Mouse (Mus musculus) heart, embryonic 16.5 days (tissue): ENCODE measurements at regions not wholly inside any gene's neighbourhood (a gene's known extent, or its start where the extent isn't known, plus 50 kb on each side); places are given as distances from the start of the nearest gene placed in this dataset.

Experiments
- ATAC-seq: fragments of 200-750 bp; cut with Nextera tagmentation; replicated peaks from 2 replicates; pipeline ENCODE4 v1.8.0; 2017; ENCODE audit warnings: moderate number of reproducible peaks; ENCODE audit not compliant: insufficient read depth, low FRiP score; ENCODE audit errors: extremely low read depth
- H3K27ac ChIP-seq: fragments of 300-500 bp; sonication (generic); 2 replicates; pipeline ENCODE4 v1.5.1; 2014; ENCODE audit warnings: mild to moderate bottlenecking, low read length, control low read depth, moderate library complexity
- H3K27me3 ChIP-seq: fragments of 300-500 bp; sonication (generic); 2 replicates; pipeline ENCODE4 v1.6.1; 2014; ENCODE audit warnings: low read length, mixed read lengths; ENCODE audit not compliant: control insufficient read depth, insufficient read depth
- H3K36me3 ChIP-seq: fragments of 300-500 bp; sonication (generic); 2 replicates; pipeline ENCODE4 v1.6.1; 2014; ENCODE audit not compliant: control insufficient read depth, insufficient read depth
- H3K4me1 ChIP-seq: fragments of 300-500 bp; sonication (generic); 2 replicates; pipeline ENCODE4 v1.6.1; 2014; ENCODE audit warnings: low read length, mixed read lengths; ENCODE audit not compliant: control insufficient read depth, insufficient read depth
- H3K4me2 ChIP-seq: fragments of 300-500 bp; sonication (generic); 2 replicates; pipeline ENCODE4 v1.6.1; 2014; ENCODE audit warnings: low read depth, mild to moderate bottlenecking, control low read depth, low read length
- H3K4me3 ChIP-seq: fragments of 300-500 bp; sonication (generic); 2 replicates; pipeline ENCODE4 v1.5.1; 2014; ENCODE audit warnings: mild to moderate bottlenecking, control low read depth, low read length
- H3K9ac ChIP-seq: fragments of 300-500 bp; sonication (generic); 2 replicates; pipeline ENCODE4 v1.6.1; 2014; ENCODE audit warnings: low read length, control low read depth
- H3K9me3 ChIP-seq: fragments of 300-500 bp; sonication (generic); replicated peaks from 2 replicates; pipeline ENCODE4 v1.6.1; 2016; ENCODE audit warnings: low read length; ENCODE audit not compliant: control insufficient read depth
- WGBS: fragments of 180-500 bp; shearing (Covaris S2); extraction: QIAGEN DNeasy Blood & Tissue Kit; methylation state at CpG from one replicate; pipeline ENCODE4 v1.1.7; 2014; 5-methylcytosine and 5-hydroxymethylcytosine counted together

DNA sequence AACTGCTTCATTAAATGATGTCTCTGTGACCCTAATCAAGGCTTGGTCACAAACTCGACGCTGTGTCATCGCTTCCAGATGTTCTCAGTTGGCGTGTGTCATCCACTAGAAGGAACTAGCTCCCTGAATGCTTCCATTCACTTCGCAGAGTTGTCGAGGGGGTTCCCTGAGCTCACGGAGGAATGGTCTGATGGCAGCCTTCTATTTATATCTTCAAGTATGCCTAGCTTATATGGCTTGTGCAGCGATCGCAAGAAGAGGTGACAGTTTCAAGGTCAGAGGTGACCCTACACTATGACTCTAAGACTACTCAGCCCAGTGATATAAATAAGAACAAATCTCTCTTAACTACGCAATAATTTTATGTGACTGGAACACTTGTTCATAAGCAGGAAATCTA, 126.3 kb downstream of the Nr4a2 start:
- no peaks in the 10 kb centered on the region for H3K9me3 ChIP-seq
- WGBS: 37% methylated on average over 10 of the region's 10 CpGs
- no peak overlapping the region for H3K27ac ChIP-seq

DNA sequence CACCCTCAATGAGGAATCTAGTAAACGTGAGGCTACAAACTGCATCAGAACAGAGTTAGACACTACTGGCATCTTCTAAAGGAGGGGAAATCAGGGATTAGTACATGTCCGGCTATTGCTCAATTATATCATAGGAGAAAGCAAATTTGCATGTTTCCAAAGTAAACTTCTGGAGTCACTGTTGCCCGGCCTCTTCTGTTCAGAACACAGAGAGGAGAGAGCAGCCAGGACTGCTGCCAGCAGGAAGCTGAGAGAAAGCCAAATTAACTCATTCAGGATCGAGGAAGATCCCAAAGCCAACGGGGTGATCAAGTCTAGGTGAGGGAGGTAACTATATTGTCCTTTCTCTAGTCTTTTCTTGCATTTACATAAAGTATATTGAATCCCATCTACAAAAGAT, 131.0 kb downstream of the Nr4a2 start:
- no peak for ATAC-seq
- H3K27me3 ChIP-seq: no peaks in the 10 kb centered on the region
- no peaks in the 10 kb centered on the region for H3K36me3 ChIP-seq

More for the DNA sequence above, 126.3 kb downstream of the Nr4a2 start:
- Histone ChIP-seq H3K27me3 (no peaks in the 10 kb centered on the region), H3K36me3 (no peaks in the 10 kb centered on the region), H3K4me1 (no peaks in the 10 kb centered on the region), H3K9ac (no peak overlapping the region), H3K4me3 (no peak overlapping the region), H3K4me2 (peak overlapping the region; percentile 20; the same call in 1 of the 2 replicates)
- peak; percentile 72 for ATAC-seq

DNA sequence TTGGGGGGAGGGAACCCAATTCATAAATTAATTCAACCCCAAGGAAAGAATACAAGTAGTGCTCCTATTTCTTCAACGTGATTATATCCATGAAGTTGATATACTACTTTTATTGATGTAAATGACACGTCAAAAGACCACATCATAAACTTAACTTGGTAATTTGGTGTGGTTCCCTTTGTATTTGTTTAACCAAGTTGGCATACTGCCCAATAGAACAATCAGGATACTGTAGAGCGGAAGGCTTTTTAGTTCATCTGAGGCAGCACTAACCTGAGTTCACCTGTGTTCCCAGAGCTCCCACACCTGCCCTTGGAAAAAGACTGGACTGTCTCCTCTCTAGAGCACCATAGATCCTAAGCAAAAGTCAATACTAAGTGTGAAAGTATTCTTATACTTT, 132.0 kb downstream of the Nr4a2 start:
- Histone ChIP-seq H3K4me2 (no peak overlapping the region), H3K9ac (no peak overlapping the region), H3K36me3 (no peaks in the 10 kb centered on the region), H3K4me1 (no peaks in the 10 kb centered on the region), H3K4me3 (no peak overlapping the region), H3K27me3 (no peaks in the 10 kb centered on the region), H3K9me3 (no peaks in the 10 kb centered on the region), H3K27ac (no peak overlapping the region)
- WGBS: 76% methylated on average over 3 of the region's 3 CpGs
- ATAC-seq: no peak

More for the DNA sequence above, 131.0 kb downstream of the Nr4a2 start:
- H3K4me3 ChIP-seq: no peak overlapping the region
- H3K4me1 ChIP-seq: no peaks in the 10 kb centered on the region
- no peak overlapping the region for H3K27ac ChIP-seq
- 63% methylated on average over 5 of the region's 5 CpGs for WGBS
- H3K9ac ChIP-seq: no peak overlapping the region
- no peak overlapping the region for H3K4me2 ChIP-seq
- no peaks in the 10 kb centered on the region for H3K9me3 ChIP-seq

DNA sequence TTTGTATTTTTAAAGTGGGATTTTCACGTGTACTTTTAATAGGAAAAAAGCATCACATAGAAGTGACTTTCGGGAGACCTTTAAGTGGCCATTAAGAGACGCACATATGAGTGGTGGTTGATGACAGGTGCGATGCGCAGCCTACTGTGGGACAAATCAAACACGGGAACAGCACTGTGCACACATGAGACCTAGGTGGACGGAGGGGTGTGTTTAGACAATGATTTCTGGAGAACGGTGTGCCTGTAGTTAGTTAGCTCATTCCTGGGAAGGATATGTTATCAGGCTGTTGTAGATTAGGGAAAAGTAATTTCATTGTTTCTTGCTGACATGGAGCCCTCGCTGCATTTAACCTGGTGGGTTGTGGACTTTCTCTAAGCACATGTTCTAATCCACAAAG, 133.0 kb downstream of the Nr4a2 start:
- Histone ChIP-seq H3K4me1 (no peaks in the 10 kb centered on the region), H3K9ac (no peak overlapping the region), H3K27ac (no peak overlapping the region), H3K36me3 (no peaks in the 10 kb centered on the region), H3K4me2 (no peak overlapping the region), H3K4me3 (no peak overlapping the region), H3K27me3 (no peaks in the 10 kb centered on the region), H3K9me3 (no peaks in the 10 kb centered on the region)
- WGBS: 55% methylated on average over 9 of the region's 9 CpGs
- no peak for ATAC-seq

DNA sequence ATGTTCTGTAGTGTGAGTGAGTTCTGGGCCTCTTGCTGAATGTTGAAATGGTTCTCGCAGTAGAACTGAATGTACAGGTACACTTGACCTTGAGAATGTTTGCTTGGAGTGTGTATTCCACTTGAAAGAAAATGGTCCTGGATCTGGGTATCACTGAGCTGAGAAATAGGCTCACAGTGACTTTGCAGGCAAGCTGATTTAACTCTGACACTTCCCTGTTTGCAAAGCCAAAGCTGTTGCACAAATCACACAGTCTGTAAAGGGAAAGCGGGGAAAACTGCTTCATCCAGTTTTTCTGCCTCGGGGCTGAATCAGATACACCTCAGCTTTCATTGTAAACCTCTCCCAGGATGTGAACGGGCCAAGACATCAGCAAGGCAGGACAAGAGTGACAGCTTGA, 140.6 kb downstream of the Nr4a2 start:
- 53% methylated on average over 4 of the region's 4 CpGs for WGBS
- no peaks in the 10 kb centered on the region for H3K4me1 ChIP-seq
- no peaks in the 10 kb centered on the region for H3K9me3 ChIP-seq
- H3K36me3 ChIP-seq: no peaks in the 10 kb centered on the region
- H3K27me3 ChIP-seq: no peaks in the 10 kb centered on the region
- H3K9ac ChIP-seq: no peak overlapping the region
- no peak overlapping the region for H3K27ac ChIP-seq
- H3K4me2 ChIP-seq: no peak overlapping the region
- ATAC-seq: no peak
- no peak overlapping the region for H3K4me3 ChIP-seq

DNA sequence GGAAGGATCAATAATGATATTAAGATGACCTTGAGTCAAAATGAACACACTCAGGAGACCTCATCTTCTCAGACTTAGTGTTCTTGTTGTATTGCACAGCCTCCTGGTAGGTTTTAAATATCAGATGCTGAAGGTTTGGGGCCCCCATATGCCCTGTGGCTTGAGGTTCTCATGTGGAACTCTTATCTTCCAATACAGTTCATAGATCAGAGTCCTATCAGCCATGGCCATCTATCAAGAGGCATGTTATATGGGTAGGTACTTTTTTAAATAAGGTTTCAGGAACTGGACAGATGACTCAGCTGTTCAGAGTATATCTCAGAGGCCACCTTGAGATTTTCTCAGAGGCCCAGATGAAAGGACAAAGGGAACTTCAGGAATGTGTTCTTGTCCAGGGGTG, 143.2 kb downstream of the Nr4a2 start:
- ATAC-seq: no peak
- Histone ChIP-seq H3K9me3 (no peaks in the 10 kb centered on the region), H3K4me2 (no peak overlapping the region), H3K4me3 (no peak overlapping the region), H3K27ac (no peak overlapping the region), H3K27me3 (no peaks in the 10 kb centered on the region), H3K9ac (no peak overlapping the region), H3K36me3 (no peaks in the 10 kb centered on the region), H3K4me1 (no peaks in the 10 kb centered on the region)

DNA sequence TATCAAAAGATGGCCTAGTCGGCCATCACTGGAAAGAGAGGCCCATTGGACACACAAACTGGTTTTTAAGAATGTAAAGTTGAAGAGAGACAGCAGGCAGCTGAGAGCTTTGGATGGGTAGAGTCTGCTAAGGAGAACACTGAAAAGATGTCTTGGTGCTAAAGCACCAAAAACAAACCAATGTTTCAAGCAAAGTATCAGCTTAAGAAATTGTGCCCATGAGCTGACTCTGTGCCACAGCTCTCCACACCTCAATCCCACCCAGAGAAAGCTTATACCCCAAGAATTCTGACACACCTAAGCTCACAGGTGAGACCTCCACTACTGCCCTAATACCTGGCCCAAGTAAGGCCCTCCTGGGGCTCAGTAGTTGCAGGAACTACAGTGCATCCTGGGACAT, 148.1 kb downstream of the Nr4a2 start:
- H3K9me3 ChIP-seq: no peaks in the 10 kb centered on the region
- no peak overlapping the region for H3K4me3 ChIP-seq
- H3K27ac ChIP-seq: no peak overlapping the region
- H3K9ac ChIP-seq: no peak overlapping the region
- no peak for ATAC-seq
- no peak overlapping the region for H3K4me2 ChIP-seq
- no peaks in the 10 kb centered on the region for H3K4me1 ChIP-seq
- H3K36me3 ChIP-seq: no peaks in the 10 kb centered on the region
- 78% methylated on average over 1 of the region's 1 CpGs for WGBS
- no peaks in the 10 kb centered on the region for H3K27me3 ChIP-seq

DNA sequence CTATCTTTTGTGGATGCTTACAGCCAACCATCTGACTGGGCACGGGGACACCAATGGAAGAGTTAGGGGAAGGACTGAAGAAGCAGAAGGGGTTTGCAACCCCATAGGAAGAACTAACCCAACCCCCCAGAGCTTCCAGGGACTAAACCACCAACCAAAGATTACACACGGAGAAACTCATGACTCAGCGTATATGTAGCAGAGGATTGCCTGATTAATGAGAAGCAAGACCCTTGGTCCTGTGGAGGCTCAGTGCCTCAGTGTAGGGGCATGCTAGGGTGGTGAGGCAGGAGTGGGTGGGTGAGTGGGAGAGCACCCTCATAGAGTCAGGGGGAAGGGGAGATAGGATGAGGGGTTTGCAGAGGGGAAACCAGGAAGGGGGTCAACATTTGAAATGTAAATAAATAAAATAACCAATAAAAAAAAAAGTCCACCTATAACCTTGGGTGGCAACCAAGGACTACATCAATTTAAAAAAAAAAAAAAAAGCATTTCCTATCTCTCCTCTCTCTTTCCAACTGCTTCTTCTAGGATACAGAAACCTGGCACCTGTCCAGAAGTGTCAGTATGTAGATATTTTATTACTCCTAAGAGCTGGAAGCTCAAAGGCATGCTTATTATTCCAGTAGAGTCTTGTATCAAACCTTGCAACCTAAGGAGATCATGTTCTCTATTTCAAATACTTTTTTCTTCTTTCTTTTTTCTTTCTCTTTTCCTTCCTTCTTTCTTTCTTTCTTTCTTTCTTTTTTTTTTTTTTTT, 159.7 kb downstream of the Nr4a2 start:
- no peak for ATAC-seq

DNA sequence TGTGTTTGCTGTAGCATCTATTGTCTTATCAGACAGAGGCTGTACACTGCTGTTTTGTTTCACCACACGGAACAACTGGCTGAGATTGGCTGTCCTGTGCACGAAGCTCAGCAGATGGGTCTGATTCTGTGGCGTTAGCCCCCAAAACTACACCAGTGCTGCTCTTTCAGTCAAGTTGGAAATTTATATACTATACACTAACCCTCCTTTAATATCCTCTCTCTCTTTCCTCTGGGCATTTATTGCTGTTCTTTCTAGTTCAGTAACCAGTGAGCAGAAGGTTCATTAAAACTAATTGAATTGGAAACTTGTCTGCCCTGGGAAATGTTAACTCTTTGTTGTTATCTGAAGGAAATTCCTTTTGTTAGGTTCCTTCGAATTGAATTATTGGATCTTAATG, 164.1 kb downstream of the Nr4a2 start:
- no peak overlapping the region for H3K9ac ChIP-seq
- H3K4me3 ChIP-seq: no peak overlapping the region
- ATAC-seq: no peak
- H3K4me1 ChIP-seq: no peaks in the 10 kb centered on the region
- H3K9me3 ChIP-seq: no peaks in the 10 kb centered on the region
- H3K27ac ChIP-seq: no peak overlapping the region
- WGBS: 67% methylated on average over 4 of the region's 4 CpGs
- no peaks in the 10 kb centered on the region for H3K36me3 ChIP-seq
- H3K4me2 ChIP-seq: no peak overlapping the region
- H3K27me3 ChIP-seq: no peaks in the 10 kb centered on the region

More for the DNA sequence above, 159.7 kb downstream of the Nr4a2 start:
- no peak overlapping the region for H3K4me3 ChIP-seq
- no peaks in the 10 kb centered on the region for H3K4me1 ChIP-seq
- H3K4me2 ChIP-seq: no peak overlapping the region
- 78% methylated on average over 3 of the region's 3 CpGs for WGBS
- no peak overlapping the region for H3K9ac ChIP-seq
- no peaks in the 10 kb centered on the region for H3K36me3 ChIP-seq
- H3K27ac ChIP-seq: no peak overlapping the region
- H3K27me3 ChIP-seq: no peaks in the 10 kb centered on the region
- H3K9me3 ChIP-seq: no peaks in the 10 kb centered on the region
